Mouse (Mus musculus): Measurements from ENCODE around the gene Il3ra.

Gene Il3ra

DNA sequence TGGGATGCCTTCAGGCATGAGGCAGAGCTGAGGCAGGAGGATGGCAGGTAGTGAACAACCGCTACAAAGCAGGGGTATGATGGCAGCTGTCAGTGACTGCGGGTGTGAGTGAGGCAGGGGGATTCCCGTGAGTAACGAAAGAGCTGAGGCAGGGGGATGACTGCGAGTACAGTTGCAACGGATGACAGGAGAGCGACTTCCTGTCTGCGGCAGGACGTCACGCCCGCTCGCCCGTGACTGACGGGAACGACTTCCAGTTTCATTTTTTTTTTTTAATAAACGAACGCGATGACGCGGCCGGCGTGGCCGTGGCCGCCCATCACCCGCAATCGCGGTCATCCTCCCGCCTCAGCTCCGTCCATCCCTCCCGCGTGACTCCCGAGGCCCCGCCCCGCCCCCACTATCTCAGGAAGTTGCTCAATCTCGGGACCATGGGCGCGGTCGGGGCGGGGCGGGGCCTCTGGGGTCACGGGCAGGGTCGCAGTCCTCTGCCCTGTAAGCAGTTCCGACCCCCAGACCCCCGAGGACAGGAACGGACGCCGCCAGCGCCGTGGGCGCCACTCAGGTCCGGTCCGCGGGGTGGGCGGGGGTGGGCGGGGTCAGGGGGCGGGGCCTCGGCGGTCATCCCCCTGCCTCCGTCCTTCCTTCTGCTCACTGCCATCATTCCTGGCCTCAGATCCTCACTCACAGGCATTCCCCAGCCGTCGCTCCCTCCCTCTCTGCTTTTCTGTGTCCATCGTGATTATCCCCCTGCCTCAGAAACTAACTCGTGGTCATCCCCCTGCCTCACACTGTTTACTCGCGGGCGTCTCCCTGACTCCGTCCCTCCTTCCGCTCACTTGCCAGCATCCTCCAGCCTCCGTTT is at the start of gene Il3ra:
Il3ra (plus strand) TSS at position 328 of the 865 bp plus-strand sequence.
- peak; percentile 64 to 66 for DNase-seq

DNA sequence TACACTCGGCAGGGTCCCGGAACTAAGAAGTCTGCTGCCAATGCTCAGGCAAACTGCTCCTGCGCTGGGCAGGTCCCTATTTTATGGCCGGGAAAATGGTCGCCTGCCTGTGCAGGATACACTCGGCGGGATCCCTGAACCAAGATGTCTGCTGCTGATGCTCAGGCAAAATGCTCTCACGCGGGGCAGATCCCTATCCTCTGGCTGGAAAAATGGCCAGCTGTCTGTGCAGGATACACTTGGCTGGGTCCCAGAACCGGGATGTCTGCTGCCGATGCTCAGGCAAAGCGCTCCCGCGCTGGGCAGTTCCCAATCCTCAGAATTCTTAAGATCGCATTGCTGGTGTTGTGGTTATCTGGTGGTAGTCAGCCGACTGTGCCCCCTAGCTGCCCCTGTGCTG is 37.1 kb upstream of the Il3ra start:
- DNase-seq: peak; percentile 51 to 58

DNA sequence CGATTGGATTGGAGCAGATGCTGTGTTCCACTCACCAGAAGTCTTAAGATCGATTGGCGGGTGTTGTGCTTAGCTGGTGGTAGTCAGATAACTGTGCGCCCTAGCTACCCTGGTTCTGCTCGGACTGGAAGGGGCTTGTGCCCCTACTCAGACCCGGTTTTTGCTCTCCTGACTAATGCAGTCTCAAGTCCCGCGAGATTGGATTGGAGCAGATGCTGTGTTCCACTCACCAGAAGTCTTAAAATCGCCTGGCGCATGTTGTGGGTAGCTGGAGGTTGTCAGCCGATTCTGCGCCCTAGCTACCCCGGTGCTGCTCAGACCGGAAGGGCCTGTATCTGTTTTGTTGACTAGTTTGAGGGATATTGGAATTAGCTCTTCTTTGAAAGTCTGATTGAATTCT is 36.7 kb upstream of the Il3ra start:
- peak in 1 of 2 experiments; percentile 26 for DNase-seq

DNA sequence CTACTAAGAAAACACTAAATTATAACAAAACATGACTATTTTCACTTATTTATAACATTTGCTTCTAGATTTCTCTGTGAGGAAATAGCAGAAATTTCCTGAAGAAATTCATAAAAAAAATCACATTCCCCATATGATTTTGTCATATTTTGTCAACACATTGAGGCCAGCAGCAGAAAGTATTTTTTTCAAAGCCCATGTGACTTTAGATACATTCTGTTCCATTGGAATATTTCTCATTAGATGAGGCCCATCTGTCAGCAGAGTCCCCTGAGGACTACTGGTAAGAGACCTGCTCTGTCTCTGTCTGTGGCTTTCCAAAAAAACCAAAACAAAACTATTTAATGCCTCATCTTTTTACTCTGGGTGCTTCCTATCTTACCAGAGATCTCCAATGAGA is 23.5 kb upstream of the Il3ra start, which contains the start of gene Olfr31:
Olfr31 (plus strand) TSS at position 301 of the 400 bp plus-strand sequence.
- DNase-seq: no peak

GRCm38 (mm10) chr14:14345113-14345871 is 783 bp upstream of the Il3ra start:
- DNase-seq: peak; percentile 89 to 90

DNA sequence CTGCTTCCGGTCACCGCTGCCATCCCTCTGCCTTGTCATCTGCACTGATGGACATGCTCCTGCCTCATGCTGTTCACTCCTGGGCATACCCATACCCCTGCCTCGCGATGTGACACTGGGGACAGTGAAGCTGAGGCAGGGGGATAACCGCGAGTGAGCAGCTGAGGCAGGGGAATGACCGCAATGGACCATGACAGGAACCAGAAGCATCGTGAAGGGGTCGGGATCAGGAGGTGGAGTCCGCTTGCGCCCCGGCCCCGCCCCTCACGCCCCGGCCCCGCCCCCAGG is 682 bp downstream of the Il3ra start:
- DNase-seq: peak; percentile 25 to 29

DNA sequence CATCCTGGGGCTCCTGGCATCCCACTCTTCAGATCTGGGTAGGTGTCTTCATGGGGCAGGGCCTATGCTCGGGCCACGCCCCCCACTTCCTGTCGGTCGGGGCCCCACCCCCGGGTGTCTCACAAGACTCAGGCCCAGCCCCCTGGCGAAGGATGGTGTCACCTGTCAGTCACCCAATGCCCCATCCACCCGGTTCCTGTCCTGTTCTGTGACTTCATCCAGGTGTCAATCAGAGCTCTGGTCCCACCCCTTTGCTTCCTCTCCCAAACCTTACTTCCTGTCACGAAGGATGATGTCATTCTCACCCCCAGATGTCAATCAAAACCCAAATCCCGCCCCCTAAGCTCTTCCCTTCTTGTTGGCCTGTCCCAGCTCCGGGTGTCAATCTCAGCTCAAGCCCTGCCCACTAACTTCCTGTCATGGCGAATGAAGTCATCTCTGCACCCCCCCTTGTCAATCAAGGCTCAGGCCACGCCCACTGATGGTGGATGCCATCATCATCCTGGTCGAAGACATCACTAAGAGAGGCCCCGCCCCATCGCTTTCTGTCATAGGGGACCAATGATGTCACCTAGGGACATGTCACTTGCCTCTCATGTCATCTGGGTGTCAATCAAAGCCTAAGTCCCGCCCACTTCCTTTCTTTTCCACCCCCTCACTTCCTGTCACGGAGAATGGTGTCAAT is 1.2 kb downstream of the Il3ra start:
- peak; percentile 38 to 39 for DNase-seq

- peak; percentile 17 to 33 for DNase-seq
These were observed 2.0 kb downstream of the Il3ra start for GRCm38 (mm10) chr14:14347836-14348621.

GRCm38 (mm10) chr14:14348674-14349401 is 2.8 kb downstream of the Il3ra start:
- peak; percentile 12 to 19 for DNase-seq

DNA sequence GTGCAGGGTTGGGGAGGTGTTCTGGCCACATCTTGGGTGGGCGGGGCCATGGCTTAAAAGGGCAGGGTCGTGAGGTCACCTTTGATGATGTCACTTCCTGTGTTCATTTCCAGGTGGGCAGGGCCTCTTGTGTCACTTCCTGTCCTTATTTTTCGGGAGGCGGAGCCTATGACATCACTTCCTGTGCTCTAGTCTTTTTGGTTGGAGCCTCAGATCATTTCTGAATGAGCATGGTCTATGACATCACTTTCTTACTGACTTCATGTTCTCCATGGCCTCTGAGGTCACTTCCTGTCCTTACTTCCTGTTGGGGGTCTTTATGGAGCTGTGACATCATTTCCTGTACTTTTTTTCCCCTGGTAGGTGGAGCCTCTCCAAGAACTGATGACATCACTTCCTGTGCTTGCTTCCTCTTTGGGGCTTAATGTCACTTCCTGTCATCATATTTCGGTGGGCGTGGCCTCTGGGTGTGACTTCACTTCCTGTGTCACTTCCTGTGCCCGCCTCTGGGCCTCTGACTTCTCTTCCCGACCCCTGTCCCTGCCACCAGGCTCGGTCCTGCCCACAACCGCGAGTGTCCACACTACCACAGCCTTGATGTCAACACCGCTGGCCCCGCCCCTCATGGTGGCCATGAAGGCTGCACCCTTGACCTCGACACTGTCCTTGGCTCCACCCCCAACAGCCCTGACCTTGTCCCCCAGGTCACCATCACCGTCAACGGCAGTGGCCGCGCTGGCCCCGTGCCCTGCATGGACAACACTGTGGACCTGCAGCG is 3.6 kb downstream of the Il3ra start:
- peak; percentile 13 to 14 for DNase-seq

GRCm38 (mm10) chr14:14350263-14351147 is 4.4 kb downstream of the Il3ra start:
- DNase-seq: peak; percentile 9 to 11

GRCm38 (mm10) chr14:14351148-14351455 is 5.0 kb downstream of the Il3ra start:
- DNase-seq: no peak

DNA sequence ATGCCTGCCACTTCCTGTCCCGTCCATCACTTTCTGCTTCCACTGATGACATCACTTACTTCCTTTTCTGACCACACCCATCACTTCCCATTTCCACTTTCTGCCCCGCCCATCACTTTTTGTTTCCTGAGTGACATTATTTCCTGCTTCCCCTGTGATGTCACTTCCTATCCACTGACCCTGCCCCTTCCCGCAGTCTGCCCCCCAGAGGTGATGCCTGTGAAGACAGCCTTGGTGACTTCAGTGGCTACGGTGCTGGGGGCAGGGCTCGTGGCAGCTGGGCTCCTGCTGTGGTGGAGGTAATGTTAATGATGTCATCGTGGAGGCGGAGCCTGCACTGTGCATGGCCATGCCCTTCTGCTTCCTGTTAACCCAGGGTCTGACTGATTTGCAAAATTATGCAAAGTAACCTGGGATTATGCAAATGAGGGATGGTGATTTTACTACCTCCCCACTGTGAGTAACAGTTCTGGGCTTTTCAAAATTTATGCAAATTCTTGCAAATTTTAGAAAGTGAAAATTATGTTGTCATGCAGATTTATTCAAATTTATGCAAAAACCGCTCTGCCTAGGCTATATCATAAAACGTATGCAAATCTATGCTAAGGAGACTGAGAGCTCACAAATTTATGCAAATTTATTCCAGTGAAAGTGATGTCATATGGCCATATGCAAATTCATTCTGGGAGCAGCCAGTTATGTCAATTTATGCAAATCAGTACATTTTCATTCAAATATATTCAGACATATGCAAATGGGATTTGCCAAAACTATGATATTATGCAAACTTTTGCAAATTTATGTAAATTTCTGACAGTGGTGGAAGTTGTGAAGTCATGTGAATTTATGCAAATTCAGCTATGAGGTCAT is 5.9 kb downstream of the Il3ra start:
- DNase-seq: no peak

GRCm38 (mm10) chr14:14352606-14353005 is 6.5 kb downstream of the Il3ra start:
- no peak for DNase-seq

GRCm38 (mm10) chr14:14353081-14353732 is 7.1 kb downstream of the Il3ra start:
- DNase-seq: no peak

DNA sequence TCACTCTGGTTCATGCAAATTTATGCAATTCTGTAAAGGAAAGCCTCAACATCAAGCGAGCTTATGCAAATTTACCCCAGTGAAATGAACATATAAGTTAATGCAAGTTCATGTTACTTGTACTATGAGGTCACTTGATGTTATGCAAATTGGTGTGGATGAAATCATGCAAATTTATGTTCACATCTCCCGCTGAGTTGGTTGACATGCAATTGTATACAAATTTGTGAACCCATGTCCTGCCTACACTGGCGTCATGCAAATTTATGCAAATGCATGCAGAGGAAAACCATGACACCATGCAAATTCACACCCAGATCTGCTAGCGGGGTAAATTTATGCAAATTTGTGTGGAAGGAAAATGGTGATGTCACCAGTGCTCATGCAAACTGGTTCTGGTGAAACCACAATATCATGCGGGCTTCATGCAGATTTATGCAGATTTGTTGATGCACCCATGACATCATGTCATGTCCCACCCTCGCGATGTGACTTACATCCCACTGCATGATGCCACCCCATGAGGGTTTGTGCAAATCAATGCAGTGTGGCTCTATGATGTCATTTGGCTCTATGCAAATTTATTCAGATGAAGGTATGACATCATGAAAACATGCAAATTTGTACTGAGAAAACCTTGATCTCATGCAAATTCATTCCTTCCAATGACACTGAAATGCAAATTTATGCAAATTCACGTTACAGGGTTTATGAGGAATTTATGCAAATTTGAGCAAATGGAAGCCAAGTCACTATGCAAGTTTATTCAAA is 7.8 kb downstream of the Il3ra start:
- DNase-seq: no peak

GRCm38 (mm10) chr14:14354511-14355359 is 8.7 kb downstream of the Il3ra start:
- no peak for DNase-seq
